Mouse (Mus musculus): ENCODE measurements at regions not wholly inside any gene's neighbourhood (a gene's known extent, or its start where the extent isn't known, plus 50 kb on each side); places are given as distances from the start of the nearest gene placed in this dataset.

- TF ChIP-seq POLR2A (IDR thresholded peaks at IDR 0.05; ENCODE audit: control insufficient read depth, extremely low read depth, insufficient read depth, low read length, poor library complexity) (no peak), CTCF (IDR thresholded peaks at IDR 0.05; ENCODE audit: borderline replicate concordance, control insufficient read depth, extremely low read depth, insufficient read depth, low read length, poor library complexity) (no peak)
These were observed 90.7 kb upstream of the Prickle1 start for GRCm38 (mm10) chr15:93686385-93686784.
